Mouse (Mus musculus): ENCODE measurements around the gene Dnah3. TPM values are rescaled to one million over a fixed set of nuclear protein-coding genes. Genes with fewer than 3 reads are reported as not detected.
A peak's percentile ranks its signal among the peaks of the same experiment; 100 is the strongest.

The Dnah3 gene
- total RNA-seq, 2 experiments from 2014 or later, result 0.09 to 0.14 TPM

DNA sequence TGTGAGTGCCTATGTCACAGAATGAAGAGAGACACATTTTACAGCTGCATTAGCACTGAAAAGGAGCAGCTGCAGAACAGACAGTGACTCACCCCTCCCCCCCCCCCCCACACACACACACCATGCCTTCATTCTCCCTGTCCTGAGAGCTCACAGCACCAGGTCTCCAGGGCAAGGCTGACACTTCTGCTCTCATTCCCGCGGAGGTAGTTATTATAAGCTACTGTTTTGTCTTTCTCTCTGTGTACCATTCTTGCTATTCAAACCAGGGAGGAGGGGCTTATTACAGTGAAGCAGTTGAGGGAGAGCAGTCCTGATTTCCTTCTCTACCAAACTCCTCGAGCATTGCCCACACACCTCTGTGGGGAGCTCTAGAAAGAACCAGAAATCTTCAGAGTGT lies 25.9 kb downstream of the Dnah3 start:
- DNase-seq (ENCODE audit: low spot score in 2 of 2), result peak in 1 of 2 experiments; percentile 3
- intact Hi-C loops (cut with DNase I), result no loop called here

DNA sequence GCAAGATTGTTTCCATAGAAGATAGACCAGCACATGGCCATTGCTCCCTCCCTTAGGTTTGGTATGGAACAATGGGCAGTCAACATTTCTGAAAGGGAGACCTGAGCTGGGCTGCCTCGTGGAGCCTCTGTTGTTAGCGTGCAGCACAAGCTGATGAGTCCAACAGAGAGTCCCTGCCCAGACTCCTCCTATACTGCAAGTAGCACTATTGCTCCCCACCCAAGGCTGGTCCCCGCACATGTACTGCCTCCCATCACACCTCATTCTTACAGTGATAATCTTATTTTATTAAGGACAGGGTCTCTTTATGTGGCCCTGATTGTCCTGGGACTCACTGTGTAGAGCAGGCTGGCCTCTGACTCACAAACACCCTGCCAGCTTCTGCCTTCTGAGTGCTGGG lies 27.0 kb downstream of the Dnah3 start:
- intact Hi-C loops (cut with DNase I), result no loop called here
- DNase-seq (ENCODE audit: low spot score in 2 of 2), result no peak

DNA sequence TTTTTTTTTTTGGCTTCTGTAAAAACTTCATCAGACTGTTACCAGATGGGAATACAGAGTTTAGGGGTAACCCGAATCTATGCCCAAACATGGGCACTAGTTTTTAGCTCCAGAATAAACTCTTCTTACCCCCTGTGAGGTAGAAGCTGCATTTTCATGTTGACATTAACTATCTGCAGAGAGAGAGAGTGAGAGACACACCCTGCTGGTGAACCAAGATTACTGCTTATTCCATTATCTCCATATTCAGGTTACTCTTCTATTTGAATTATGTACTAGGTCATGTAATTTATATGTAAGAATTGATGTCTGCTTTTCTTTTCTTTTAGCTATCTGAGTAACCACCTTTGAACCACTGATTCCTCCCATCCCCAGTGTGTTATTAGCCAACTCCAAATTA lies 31.0 kb downstream of the Dnah3 start:
- intact Hi-C loops (cut with DNase I), result no loop called here
- no peak for DNase-seq (ENCODE audit: low spot score in 2 of 2)

DNA sequence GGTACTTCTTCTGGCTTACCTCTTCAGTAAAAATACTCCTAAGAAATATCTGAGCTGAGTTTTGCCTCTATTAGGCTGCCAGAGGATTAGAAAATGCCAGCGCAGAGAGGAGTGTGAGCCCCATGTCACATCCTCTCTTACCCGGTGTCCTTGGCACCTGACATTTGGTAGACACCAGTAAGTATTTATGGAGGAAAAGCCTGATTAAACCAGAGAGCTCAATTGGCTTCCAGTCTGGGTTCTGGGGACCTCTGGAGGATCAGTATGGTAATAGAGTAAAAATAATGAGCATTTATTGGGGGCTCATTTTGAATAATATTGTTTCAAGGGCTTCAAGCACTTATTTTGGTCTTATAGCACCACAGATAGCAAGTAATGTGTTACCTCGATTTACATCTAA lies 39.6 kb downstream of the Dnah3 start:
- no peak for DNase-seq (ENCODE audit: low spot score in 2 of 2)
- intact Hi-C loops (cut with DNase I), result loop anchor here (2.0 kb wide), 1 partner anchor 207 kb away; no protein-coding TSS in a partner anchor

DNA sequence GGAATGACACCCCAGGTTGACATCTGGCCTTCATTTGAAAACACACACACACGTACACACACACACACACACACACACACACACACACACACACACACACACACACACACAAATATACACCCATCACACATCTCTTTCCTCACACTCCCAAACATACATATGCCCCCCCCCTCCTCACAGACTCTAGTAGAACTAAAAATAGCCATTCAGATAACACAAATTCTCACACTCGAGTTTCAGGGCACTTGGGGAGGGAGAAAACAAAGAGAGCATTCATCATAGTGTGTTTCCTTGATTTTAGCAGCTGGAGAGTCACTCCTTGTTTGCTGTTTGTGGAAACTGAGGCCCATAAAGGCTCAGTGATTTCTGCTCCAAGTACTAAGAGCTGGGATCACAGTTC lies 41.1 kb downstream of the Dnah3 start:
- intact Hi-C loops (cut with DNase I), result loop anchor here (2.0 kb wide), 1 partner anchor 205 kb away; no protein-coding TSS in a partner anchor
- DNase-seq (ENCODE audit: low spot score in 2 of 2), result no peak

DNA sequence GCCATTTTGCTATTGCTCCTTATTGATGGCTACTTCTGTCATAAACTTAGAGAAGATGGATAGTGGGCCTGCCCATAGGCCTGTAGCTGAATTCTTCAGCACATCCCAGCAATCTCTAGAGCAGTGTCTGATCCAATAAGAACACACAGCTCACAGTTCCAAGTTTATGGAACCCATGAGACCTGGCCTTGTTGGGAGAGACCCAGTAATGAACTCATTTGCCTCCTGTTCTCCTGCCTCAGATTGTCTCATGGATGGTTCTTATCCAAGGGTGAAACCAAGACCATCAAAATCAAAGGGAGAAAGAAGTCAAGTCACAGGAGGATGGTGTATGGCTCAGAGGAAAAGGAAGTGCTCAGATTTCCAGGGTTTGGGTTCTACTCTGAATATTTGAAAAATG lies 44.6 kb downstream of the Dnah3 start:
- no peak for DNase-seq (ENCODE audit: low spot score in 2 of 2)

DNA sequence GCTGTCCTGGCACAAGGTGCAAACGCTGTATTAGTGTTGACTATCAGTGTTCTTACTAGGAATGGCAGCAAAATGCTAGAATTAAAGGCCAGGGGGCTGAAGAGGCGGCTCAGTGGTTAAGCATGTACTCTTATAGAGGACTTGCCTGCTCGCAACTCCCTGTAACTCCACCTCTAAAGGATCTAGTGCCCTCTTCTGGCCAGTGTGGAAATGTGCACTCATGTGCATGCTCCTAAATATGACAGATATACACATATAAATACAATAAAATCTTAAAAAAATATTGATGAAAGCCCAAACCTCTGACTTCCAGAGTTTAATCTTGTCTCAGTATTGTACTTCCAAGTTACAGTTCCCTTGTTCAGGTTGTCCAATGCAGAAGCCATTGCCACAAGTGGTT lies 51.1 kb downstream of the Dnah3 start:
- no peak for DNase-seq (ENCODE audit: low spot score in 2 of 2)
- intact Hi-C loops (cut with DNase I), result no loop called here

More for the DNA sequence above, 44.6 kb downstream of the Dnah3 start:
- intact Hi-C loops (cut with DNase I), result no loop called here

DNA sequence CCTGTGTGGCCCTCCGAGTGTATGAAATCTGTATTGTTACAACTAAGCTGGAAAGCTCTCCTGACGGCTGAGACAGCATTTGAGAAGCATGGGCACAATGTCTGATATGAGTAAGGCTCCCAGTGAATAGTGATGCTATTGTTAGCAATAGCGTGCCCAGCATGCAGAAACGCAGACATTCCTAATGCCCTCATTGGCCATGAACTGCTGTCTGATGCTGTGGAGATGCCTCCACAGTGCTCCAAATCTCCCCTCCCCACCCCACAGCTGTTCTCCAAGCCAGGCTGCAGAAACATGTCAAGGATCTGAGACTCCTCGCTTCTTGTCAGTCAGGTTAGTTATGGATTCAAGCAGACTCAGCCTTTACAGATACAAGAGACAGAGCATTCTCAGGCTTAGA lies 58.7 kb downstream of the Dnah3 start:
- intact Hi-C loops (cut with DNase I), result no loop called here
- DNase-seq (ENCODE audit: low spot score in 2 of 2), result peak; percentile 3 to 15

DNA sequence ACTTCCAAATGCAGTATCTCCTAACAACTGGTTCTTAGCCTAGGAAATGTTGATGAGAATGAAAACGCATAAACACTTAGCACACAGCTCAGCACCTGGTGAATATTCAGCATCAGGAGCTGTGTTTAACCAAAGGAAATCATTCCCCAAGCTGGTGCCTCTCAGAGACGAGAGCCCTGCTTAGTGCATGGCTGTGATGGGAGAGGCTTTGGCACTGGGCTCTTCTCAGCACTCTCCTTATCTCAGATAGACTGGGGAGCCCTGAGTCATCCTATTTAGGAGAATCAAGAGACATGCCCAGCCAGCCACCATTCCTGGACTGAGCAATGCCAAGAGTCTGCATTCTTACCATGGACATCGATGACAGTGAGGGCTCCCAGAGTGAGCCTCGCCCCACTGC lies 60.1 kb downstream of the Dnah3 start:
- intact Hi-C loops (cut with DNase I), result no loop called here
- DNase-seq (ENCODE audit: low spot score in 2 of 2), result peak in 1 of 2 experiments; percentile 5

DNA sequence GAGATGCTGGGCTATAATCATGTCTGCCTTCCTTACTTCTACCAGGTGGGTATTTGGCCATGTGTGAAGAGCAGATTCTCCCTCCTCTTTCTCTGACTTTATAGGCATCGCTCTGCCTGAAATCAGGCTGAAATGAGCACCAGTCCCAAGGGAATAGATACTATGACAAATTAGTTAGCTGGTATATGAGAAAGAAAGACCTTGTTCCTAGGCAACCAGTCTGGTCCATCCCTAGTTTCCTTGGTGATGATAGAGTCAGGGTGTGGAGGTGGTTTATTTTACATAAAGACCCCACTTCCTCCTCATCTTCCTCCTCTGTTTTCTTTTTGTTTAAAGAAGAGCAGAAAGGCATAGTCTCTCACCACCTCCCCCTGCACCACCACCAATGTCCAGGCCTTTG lies 60.5 kb downstream of the Dnah3 start:
- peak; percentile 19 to 51 for DNase-seq (ENCODE audit: low spot score in 2 of 2)
- intact Hi-C loops (cut with DNase I), result no loop called here

DNA sequence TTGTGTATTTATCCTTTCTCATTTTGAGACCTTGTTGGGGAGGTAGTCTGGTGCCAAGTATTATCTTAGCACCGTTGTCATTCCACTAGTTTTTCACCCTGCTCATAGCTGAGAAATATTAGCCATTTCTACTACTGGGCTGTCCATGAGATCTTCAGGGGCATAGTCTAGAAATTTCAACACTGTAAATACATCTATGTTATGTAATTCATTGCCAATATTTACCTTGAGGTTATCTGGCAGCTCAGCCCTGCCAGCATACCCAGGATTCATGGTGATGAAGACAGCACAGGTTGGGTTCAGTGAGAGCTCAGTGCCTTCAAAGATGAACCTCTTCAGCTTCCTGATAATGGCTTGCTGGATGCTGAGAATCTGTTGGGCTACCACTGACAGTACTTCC lies 66.4 kb downstream of the Dnah3 start:
- intact Hi-C loops (cut with DNase I), result no loop called here

DNA sequence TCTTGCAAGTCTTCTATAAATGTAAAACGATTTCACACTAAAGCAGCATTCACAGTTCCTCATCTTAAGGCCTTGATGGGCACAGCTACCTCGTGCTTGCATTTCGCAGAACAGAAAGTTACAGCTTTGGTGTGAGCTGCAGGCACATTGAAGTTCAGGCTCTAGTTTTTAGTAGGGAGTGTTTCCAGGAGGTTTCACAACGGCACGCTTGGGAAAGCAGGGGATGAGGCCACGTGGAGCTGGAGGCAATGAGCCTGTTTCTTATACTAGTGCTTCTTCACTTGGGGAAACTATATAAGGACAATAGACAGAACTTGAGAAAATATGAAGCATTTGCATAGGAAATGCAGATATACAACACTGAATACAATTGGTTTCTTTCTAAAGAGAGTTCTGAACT lies 98.0 kb downstream of the Dnah3 start:
- intact Hi-C loops (cut with DNase I), result no loop called here
- DNase-seq (ENCODE audit: low spot score in 2 of 2), result no peak

More for the DNA sequence above, 66.4 kb downstream of the Dnah3 start:
- DNase-seq (ENCODE audit: low spot score in 2 of 2), result no peak

DNA sequence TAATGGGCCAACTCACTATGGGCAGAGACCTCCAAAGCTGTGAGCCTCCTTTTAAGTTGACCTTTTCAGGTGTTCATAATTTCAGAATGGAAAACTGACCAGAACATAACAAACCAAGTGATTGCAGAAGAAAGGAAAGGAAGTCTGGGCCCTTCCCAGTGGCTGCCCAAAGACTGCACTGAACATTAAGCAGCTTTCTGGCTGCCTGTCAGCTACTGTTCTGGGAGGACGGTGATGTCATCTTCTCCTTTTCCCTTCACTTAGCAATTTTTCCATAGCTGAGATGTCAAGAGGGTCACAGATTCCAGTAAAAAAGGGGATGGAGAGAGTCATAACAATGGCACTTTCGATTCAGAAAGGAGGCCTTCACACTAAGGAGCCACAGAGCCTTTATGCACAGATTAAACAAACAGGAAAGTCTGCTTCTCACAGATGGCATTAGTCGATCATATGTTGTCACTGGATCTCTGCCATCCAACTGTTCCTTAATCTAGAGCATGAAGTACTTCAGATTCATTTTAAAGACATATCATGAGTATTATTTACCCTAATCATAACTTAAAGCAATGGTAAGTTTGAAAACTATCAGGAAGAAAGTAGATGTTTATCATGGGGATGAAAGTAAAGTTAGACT lies 109.7 kb downstream of the Dnah3 start:
- peak; percentile 23 to 24 for DNase-seq (ENCODE audit: low spot score in 2 of 2)
- intact Hi-C loops (cut with DNase I), result no loop called here

DNA sequence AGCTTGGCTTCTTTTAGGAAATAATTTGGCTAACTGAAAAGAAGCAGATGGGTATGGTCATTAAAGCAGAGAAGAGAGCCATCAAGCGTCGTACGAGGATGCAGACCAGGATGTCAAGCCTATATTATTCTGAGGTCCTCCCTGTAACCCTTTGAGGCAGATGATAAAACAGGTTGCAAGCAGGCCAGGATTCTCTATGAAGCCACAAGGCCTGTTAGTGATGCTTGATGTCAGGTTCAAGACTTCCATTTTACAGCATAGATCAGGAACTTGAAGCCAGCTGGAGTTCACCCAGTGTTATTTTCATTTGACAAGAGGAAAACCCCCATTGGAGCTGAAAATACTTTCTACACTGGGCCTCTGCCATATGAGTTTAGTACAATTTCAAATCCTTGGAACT lies 114.9 kb downstream of the Dnah3 start:
- DNase-seq (ENCODE audit: low spot score in 2 of 2), result no peak

DNA sequence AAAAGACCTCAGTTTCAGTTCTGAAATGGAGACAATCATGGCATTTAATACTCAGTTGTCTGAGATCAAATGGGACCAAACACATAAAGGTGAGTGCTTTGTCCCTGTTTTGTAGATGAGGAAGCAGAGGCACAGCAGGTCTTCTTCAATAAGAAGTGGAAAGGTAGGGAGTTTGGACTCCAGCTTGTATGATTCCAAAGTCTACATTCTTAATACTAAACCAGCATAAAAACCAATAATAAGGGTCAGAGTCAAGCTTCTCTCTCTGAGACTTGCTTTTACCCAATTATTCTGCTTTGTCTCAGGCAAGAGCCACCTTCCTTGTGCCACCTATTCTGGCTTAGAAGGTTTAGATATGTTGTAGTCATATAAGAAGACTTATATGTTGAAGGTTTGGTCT lies 116.5 kb downstream of the Dnah3 start:
- intact Hi-C loops (cut with DNase I), result no loop called here

More for the DNA sequence above, 114.9 kb downstream of the Dnah3 start:
- intact Hi-C loops (cut with DNase I), result no loop called here

DNA sequence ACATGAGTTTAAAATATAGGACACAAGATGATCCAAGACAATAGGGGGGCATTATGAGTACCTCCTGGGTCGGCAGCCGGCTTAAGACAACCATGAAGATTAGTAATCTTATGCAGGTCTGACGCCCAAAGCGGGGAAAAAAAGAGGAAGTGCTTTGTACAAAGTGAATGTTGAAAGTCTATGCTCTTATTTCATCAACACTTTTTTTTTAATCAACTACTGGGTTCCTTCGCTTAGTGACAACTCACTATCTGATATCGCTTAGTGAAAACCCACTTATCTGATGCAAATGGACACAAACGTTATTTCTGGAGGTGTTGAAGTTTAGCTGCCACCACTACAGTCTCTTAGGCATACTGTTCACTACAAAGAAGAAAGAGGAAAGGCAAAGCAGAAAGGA lies 117.5 kb downstream of the Dnah3 start:
- intact Hi-C loops (cut with DNase I), result no loop called here
- DNase-seq (ENCODE audit: low spot score in 2 of 2), result no peak

More for the DNA sequence above, 116.5 kb downstream of the Dnah3 start:
- DNase-seq (ENCODE audit: low spot score in 2 of 2), result no peak

DNA sequence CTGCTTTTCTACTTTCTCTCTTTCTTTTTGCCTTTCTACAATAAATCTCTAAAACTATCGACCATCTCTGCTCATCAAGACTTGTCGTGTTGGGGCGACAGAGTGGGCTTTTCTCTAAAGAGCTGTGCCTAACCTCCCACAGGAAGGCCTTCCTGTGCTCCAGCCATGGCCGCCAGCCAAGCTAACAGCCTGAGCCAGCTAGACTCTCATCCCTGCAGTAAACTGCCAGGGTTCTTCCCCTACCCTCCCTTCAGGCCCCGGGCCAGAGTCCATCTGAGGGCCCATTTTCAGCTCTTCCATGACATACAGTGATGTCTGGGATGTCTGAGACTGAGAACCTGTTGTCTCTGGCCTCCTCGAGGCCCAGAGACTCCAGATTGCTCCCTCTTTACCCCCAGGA lies 118.8 kb downstream of the Dnah3 start:
- no peak for DNase-seq (ENCODE audit: low spot score in 2 of 2)
- intact Hi-C loops (cut with DNase I), result no loop called here

DNA sequence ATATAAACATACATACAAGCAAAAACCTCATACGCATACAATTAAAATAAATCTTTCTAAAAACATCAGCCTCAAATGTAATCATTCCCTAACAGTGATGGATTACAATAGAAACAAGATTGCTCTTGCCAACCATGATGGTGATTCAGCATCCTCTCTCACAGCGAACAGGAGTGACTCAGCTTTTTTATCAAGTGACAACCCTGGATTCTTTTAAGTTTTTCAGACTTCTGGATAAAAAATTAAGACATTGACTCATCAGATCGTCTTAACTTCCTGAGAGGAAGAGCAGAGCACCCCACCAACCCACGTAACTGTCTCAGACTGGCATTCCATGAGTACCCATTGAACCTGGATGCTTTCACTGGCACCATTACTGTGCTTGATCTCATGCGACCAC lies 120.9 kb downstream of the Dnah3 start:
- intact Hi-C loops (cut with DNase I), result no loop called here
- DNase-seq (ENCODE audit: low spot score in 2 of 2), result peak in 1 of 2 experiments; percentile 34

DNA sequence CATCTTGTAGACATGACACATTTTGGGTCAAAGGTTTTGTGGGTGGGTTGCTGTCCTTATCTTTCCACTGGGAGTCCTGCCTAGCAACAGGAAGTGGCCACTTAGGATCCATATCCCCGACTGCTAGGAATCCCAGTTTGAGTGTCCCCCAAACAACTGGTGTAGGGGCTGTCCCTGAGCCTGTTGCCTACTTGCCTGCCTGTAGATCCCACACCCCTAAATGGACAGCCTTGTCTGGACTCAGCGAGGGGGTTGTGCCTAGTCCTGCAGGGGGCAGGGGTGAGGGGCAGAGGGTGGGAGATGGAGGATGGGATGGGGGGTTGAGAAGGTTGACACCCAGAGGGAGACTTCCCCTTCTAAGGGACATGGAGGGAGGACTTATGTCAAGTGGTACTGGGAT lies 125.8 kb downstream of the Dnah3 start:
- DNase-seq (ENCODE audit: low spot score in 2 of 2), result no peak
- intact Hi-C loops (cut with DNase I), result no loop called here

DNA sequence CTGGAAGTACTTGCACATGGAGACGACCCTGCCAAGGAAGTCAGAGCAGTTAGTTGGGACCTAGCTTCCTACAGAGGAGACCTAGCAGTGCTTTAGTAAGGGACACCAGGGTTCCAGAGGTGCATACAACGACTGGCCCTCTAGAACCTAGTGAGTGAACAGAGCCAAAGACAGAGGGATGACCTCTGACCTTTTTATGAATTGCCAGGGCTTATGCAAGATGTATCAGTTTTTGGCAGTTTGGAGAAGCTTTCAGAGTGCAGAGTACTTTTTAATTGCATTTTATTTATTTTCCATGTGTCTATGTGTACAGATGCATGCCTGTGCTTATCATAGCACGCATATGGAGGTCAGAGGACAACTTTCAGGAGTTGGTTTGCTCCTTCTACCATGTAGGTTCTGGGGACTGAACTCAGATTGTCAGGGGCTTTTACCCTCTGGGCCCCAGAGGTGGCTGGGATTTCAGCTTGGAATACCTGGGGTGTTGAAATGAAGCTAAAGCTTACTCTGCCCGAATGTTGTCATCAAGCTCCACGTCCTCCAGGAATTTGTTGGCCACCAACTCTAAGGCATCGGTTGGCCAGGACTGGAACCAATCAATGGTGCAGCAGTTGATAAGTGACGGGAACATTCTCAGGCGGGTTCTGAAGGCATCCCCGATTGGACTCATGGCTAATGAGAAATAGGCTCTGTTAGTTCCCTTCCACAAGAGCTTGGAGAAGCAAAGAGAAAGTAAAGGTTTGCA lies 129.3 kb downstream of the Dnah3 start:
- intact Hi-C loops (cut with DNase I), result no loop called here
- no peak for DNase-seq (ENCODE audit: low spot score in 2 of 2)

DNA sequence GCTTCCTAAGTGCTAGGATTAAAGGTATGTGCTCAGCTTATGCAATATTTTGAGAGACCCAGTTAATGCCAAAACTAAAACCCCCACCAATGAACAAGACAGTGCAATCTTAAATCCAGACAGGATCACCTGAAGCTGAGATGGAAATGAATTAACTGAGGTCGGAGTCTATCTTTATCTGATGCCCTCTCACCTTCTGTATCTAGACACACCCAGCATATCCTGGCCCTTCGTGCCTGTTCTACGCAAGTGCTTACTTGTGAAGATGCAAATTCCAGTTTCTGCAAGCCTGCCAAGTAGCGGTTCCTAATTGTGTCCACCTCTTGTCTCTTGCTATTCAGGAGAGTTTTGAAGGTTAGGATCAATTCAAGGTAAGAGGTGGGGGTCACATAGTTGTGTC lies 129.9 kb downstream of the Dnah3 start:
- DNase-seq (ENCODE audit: low spot score in 2 of 2), result no peak
- intact Hi-C loops (cut with DNase I), result no loop called here

Measured in left cerebral cortex, postnatal 25 days (tissue).